Mouse (Mus musculus) heart, adult 8-10 months (tissue): Measurements from ENCODE around the gene Slc17a7. TPM values are rescaled to one million over a fixed set of nuclear protein-coding genes. Genes with fewer than 3 reads are reported as not detected.

Experiments
- DNase-seq: peaks from one replicate; pipeline ENCODE4 v3.0.0; 2022; ENCODE audit warnings: low spot score
- microRNA-seq: library from miRNA; unstranded; fragments of <30 nt; microRNA quantifications from one replicate; pipeline ENCODE4 v1.2.0, GENCODE M21; 2022
- total RNA-seq, 4 experiments: library from RNA; stranded (reverse); gene quantifications; 2 replicates each; pipeline ENCODE4 v1.2.4; 2022

The Slc17a7 gene
- total RNA-seq, 4 experiments from 2014 or later: 32.0 to 50.7 (median 41.1) TPM

DNA sequence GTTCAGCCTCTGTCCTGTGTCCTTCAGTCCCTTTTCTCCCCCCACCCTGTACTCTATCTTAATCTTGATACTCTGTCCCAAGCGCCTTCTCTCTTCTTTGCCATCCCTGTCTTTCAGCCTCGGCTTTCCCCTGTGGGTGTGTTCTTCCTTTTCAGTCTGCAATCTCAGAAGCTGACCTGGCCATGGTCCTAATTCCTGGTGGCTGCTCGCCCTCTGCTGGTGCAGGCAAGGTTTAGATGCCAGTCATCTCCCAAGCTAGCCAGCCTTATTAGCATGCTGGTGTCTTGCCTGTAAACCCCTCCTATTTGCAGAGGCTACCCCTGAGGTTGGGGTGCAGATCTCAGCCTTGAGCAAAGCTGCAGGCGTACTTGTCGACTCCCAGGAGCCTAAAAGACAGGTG lies 34.7 kb downstream of the Slc17a7 start:
- peak; percentile 67 for DNase-seq

DNA sequence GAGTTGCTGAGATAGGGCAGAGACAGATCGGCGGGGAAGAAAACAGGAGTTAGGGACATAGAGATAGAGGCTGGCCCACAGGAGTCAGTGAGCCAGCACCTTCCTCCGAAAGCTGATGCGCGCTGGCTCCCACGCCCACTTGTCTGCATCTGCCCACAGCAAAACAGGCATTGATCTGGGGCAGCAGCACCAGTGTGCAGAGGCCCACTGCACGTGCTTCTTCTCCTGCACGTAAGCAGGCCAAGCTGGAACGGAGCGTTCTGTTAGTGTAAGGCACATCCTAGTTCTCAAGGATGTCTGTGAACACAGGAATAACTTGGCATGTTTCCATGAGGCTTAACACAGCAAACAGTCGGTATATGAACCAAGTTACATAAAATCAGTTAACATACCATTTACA lies 35.2 kb downstream of the Slc17a7 start:
- no peak for DNase-seq

DNA sequence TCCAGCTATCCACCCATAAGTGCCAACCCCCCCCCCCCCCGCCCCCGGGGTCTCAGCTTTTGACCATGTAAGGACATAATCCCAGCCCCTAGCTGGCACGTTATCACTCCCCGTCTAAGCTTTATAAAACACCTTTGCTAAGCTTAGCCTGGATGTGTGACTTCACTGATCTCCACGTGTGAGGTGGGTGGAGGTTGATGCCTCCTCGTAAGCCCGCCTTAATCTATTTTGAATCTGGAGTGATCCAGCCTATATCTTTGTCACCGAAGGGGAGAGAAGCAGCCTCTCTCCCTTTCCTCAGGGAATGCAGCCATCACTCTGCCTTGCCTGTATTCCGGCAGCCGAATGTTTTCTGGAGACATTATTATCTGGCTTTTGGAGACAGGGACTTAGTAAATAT lies 38.9 kb downstream of the Slc17a7 start:
- DNase-seq: no peak

DNA sequence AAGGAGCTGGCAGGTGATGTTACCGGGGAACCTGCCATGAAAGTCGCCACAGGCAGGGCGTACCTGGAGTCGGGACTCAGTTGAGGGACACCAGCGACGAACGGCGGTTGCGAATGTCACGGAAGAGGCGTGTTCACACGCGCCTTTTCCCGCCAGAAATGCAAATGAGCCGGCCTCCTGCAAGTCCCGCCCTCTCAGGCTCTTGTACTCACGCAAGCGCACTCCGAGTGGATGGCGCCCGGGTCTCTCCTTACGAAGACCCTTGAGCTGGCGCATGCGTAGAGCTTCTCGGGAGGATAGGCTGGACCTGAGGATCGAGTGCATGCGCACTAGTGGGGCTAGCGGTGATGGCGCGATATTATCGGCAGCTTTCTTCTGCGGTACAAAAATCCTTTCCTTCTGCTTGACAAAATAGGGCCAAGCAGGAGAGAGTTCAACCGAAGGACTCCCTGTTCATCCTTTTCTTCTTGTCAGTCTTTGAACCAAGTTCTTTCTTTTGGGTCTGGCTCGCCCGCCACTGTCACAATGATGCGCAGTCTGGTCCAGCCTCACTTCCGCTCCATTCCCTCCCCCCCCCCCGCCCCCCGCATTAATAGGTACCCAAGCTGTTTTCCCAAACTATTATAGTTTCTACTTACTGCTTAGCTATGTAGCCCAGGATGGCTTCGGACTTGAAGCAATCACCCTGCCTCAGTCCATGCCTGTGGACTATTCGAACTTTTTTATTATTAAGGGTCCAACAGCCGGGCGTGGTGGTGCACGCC lies 40.8 kb downstream of the Slc17a7 start, which contains the start of gene Ccdc155:
TSS of gene Ccdc155 (minus strand) at position 513 of the 764 bp plus-strand sequence.
- DNase-seq: peak; percentile 85

DNA sequence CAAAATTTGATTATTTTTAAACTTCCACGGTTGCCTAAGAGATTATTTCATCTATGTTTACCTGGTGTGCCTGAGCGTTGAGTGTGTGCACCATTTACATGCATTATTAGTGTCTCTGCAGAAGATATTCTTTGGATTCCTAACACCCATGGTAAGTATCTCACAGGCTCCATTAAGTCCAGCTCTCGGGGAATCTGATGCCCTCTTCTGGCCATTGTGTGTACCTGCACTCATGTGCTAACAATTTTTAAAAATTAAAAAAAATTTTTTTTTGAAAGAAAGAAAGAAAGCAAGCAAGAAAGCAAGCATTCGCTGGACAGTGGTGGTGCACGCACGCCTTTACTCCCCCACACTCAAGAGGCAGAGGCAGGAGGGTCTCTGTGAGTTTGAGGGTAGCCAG lies 44.5 kb downstream of the Slc17a7 start:
- no peak for DNase-seq

DNA sequence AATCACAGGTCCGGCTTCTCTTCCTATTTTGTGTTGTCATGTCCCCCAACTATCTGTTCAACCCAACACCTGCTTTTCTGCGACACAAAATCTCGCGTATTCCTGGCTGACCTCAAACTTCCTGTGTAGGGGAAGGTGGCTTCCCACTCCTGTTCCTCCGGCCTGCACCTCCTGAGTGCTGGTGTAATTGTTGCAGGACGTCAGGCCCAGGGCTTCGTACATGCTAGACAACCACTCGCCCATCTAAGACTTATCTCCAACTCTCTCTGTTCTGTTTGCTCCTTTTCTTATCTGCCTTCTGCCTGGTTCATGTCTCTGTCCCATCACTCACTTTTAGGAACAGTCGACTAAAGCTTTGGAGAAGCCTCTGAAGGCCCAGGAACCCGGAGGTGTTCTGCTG lies 47.3 kb downstream of the Slc17a7 start:
- no peak for DNase-seq

DNA sequence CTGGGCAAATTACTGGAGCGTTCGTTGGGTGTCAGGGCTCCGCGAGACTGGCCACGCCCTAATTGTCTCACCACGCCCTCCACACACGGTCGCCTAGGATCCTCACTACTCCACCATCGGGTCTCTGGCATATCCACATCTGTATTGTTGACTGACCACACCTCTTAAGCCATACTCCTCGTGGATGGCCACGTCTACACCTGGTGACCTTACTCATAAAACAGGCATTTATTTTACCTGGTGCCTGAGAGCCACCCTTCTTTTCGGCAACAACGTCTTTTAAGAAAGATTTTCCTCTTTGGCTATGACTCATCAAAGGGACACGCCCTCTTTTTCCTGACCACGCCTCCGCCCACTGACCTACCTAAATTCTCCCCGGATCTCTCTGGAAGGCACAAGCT lies 48.1 kb downstream of the Slc17a7 start, which contains the start of gene Dkkl1:
TSS of gene Dkkl1 (minus strand) at position 297 of the 401 bp plus-strand sequence.
- DNase-seq: no peak

DNA sequence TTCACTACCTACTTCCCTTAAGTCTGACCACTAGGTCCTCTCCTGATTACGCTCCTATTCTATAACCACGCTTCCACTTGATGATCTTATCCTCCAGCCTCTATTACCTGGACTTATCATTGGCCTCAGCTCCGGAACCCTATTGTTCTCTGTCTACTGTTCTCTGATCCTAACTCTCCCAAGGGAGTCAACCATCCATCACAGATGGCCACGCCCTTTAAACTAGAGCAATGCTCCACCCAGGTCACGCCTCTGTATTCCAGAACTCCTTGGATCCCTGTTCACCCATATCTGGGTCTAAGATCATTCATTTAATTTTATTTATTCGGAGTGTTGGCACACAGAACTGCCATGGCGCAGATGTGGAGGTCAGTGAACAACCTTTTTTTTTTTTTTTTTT lies 48.6 kb downstream of the Slc17a7 start:
- no peak for DNase-seq

DNA sequence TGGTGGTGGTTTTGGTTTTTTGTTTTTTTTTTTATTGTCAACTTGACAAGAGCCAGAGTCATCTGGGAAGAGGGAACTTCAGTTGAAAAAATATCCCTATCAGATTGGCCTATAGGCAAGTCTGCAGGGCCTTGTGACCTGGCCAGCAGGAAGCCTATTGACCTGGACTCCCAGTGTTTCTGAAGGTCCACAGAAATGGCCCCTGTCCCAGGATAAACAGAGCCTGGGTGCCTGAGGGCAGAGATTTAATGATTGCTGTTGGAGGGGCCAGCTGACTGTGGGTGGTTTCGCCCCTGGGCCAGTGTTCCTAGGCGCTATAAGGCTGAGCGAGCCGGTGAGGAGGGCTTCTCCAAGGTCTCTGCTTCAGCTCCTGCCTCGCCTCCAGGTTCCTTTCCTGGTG lies 50.0 kb downstream of the Slc17a7 start:
- no peak for DNase-seq

DNA sequence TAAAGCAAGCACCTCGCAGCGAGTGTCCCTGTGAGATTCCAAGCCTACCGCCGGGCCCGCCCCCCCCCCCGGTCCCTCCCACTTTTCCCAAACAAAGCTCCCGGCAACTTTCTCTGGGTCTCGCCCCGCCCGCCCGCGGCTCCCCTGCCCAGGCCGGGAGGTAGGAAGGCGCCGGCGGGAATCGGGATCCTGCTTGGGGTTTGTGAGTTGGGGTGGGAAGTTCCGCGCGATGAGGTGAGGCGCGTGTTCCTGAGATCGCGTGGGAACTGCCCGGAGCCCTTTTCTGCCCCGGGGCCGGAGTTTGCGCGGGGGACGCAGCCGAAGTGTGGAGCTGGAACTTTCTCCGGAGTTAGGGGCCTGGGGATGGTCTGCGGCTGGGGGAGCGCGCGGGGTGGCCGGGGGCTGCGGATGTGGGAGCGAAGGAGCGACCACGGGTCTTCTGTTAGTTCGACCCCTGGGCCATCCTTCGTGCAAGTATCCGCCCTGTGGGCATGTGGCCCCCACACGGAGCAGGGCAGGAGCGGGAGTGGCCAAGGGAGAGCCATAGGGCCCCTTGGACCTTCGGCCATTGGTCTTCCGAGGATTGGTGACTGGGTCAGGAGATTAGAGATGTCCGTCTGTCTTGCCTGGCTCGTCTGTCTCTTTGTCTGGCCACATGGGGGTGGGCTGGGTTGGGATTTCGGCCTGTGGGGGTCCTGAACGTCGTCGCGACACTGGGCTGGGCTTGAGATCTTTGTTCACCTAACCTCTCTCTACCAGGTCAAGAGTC lies 52.1 kb downstream of the Slc17a7 start, which contains the start of gene Tead2:
TSS of gene Tead2 (plus strand) at position 81 of the 769 bp plus-strand sequence.
- no peak for DNase-seq

DNA sequence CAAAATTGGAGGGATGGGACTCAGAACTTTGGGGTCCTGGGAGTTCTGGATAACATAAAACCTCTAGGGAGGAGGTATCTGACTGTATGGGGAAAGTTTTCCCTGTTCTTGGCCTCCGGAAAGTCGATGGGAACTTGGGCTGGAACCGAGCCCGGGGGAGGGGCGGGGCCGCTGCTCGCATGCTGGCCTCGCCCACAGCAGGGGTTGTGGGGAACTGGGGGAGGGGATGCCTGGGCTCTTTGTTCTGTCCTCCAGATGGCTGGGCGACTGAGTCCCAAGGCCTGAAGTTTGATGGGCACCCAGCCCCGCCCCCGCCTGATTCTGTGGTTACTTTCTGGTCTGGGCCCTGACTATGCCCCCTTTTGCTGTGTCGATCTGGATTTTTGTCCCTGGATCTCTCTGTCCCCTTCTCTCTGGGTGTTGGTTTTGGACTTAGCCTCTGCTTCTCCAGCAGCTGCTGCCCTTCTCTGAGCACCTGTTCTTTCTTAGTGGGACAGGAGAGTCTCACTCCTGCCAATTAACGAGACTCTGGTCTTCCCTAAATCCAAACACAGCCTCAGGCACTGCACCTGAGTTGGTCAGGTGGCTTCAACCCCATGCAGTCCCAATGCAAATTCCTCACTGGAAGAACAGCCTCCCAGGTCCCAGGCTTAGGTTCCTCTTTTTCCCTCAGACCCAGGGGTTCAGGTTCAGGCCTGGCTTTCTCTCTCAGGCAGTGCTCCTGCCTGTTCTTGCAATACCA lies 52.9 kb downstream of the Slc17a7 start:
- DNase-seq: no peak

DNA sequence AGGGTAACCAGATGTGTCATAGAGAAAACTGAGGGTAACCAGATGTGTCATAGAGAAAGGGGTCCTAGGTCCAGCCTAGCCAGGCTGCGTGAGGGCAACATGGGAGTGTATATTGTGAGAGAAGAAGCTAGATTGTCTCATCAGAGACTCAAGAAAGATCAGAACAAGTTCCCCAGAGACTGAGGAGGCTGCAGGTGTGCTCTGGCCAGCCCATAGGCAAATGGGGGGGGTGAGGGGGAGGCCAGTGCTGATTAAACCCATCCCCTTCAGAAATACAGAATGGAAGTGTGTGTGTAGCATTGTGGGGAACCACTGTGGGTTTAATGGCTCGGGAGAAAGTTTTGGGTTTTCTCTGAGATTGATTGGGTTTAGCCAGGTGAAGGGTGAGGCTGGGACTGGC lies 57.9 kb downstream of the Slc17a7 start:
- no peak for DNase-seq

DNA sequence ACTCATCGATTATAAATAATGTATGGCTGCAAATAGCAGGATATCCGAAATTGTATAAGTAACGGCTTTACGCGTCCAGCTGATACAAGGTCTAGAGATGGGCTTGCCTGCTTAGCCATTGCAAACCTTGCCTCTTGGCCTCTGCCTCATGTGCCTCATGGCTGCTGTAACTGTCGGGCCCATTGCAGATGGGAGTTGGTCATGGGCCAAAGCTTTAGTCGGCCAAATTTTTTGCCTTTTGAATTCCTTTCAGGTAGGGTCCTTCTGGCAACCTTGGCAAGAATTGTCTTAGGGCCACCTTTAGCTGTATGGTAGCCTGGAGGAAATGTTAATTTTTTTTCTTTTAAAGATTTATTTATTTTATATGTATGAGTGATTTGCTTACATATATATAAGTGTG lies 61.1 kb downstream of the Slc17a7 start:
- no peak for DNase-seq

Small RNA genes within 50 kb of the gene (microRNA-seq; reads per million reads assigned to microRNA genes)
- 2,138 reads per million, percentile 88 among the genes with 10 or more reads in this experiment for gene Mir150
- gene Mir5121: 7.3 reads per million, percentile 19 among the genes with 10 or more reads in this experiment
- gene Mir7055: not detected

Other genes starting within 250 kb of the Slc17a7 start
- gene Ap2a1, start 234.5 kb upstream of the Slc17a7 start, total RNA-seq: 10 to 100 TPM; 61.0 to 74.9 (median 67.2) TPM
- gene Tsks, start 220.7 kb upstream of the Slc17a7 start, total RNA-seq: not detected
- 1 to 10 TPM; 1.4 to 2.7 (median 1.8) TPM for gene Cpt1c, start 189.1 kb upstream of the Slc17a7 start, total RNA-seq
- 100 to 1,000 TPM in 2 of 4 experiments, 10 to 100 TPM in 2; 88.3 to 107 (median 102) TPM for gene Prmt1, start 177.4 kb upstream of the Slc17a7 start, total RNA-seq
- gene Irf3, start 166.3 kb upstream of the Slc17a7 start, total RNA-seq: 10 to 100 TPM; 23.2 to 31.9 (median 27.0) TPM
- 10 to 100 TPM in 3 of 4 experiments, 1 to 10 TPM in 1; 8.6 to 13.5 (median 11.0) TPM for gene Bcl2l12, start 165.2 kb upstream of the Slc17a7 start, total RNA-seq
- 10 to 100 TPM; 46.8 to 56.2 (median 49.7) TPM for gene Scaf1, start 147.6 kb upstream of the Slc17a7 start, total RNA-seq
- gene Rras, start 146.0 kb upstream of the Slc17a7 start, total RNA-seq: 10 to 100 TPM; 40.2 to 49.8 (median 44.1) TPM
- 10 to 100 TPM; 22.4 to 26.3 (median 24.9) TPM for gene Prr12, start 111.1 kb upstream of the Slc17a7 start, total RNA-seq
- 10 to 100 TPM; 30.6 to 33.8 (median 32.7) TPM for gene Nosip, start 101.5 kb upstream of the Slc17a7 start, total RNA-seq
- gene Prrg2, start 101.3 kb upstream of the Slc17a7 start, total RNA-seq: 1 to 10 TPM; 5.6 to 7.8 (median 6.7) TPM
- 10 to 100 TPM; 17.8 to 27.4 (median 21.4) TPM for gene Rcn3, start 71.7 kb upstream of the Slc17a7 start, total RNA-seq
- 10 to 100 TPM; 65.6 to 77.1 (median 67.5) TPM for gene Fcgrt, start 60.1 kb upstream of the Slc17a7 start, total RNA-seq
- gene Rps11, start 39.5 kb upstream of the Slc17a7 start, total RNA-seq: 100 to 1,000 TPM; 572 to 626 (median 604) TPM
- 100 to 1,000 TPM; 580 to 769 (median 686) TPM for gene Rpl13a, start 35.2 kb upstream of the Slc17a7 start, total RNA-seq
- gene Gm45713, start 27.7 kb upstream of the Slc17a7 start, total RNA-seq: 1 to 10 TPM in 1 of 4 experiments, not detected in 3; 1.7 TPM
- 1 to 10 TPM; 6.1 to 7.9 (median 6.5) TPM for gene Flt3l, start 27.5 kb upstream of the Slc17a7 start, total RNA-seq
- 10 to 100 TPM; 40.4 to 50.5 (median 48.0) TPM for gene Pih1d1, start 9.6 kb upstream of the Slc17a7 start, total RNA-seq
- gene Aldh16a1, start 9.4 kb upstream of the Slc17a7 start, total RNA-seq: 10 to 100 TPM; 24.9 to 36.9 (median 29.2) TPM
- not detected for gene Gfy, start 15.6 kb downstream of the Slc17a7 start, total RNA-seq
- not detected for gene Pth2, start 17.0 kb downstream of the Slc17a7 start, total RNA-seq
- not detected for gene Ccdc155, start 40.9 kb downstream of the Slc17a7 start, total RNA-seq
- not detected for gene Dkkl1, start 48.2 kb downstream of the Slc17a7 start, total RNA-seq
- gene Tead2, start 51.8 kb downstream of the Slc17a7 start, total RNA-seq: 10 to 100 TPM in 1 of 4 experiments, 1 to 10 TPM in 3; 6.2 to 10.4 (median 8.0) TPM
- gene Cd37, start 75.2 kb downstream of the Slc17a7 start, total RNA-seq: 1 to 10 TPM; 2.1 to 5.8 (median 3.0) TPM
- not detected for gene Slc6a16, start 77.1 kb downstream of the Slc17a7 start, total RNA-seq
- gene Slc6a21, start 113.6 kb downstream of the Slc17a7 start, total RNA-seq: not detected
- gene Trpm4, start 169.8 kb downstream of the Slc17a7 start, total RNA-seq: 10 to 100 TPM; 23.8 to 36.3 (median 25.4) TPM
- 1,000 to 10,000 TPM; 1,032 to 1,216 (median 1,081) TPM for gene Hrc, start 171.3 kb downstream of the Slc17a7 start, total RNA-seq
- gene Ppfia3, start 203.1 kb downstream of the Slc17a7 start, total RNA-seq: under 1 TPM; 0.11 to 0.33 (median 0.20) TPM
- 1 to 10 TPM; 1.0 to 1.5 (median 1.3) TPM for gene Lin7b, start 206.6 kb downstream of the Slc17a7 start, total RNA-seq
- gene Snrnp70, start 231.8 kb downstream of the Slc17a7 start, total RNA-seq: 100 to 1,000 TPM in 1 of 4 experiments, 10 to 100 TPM in 3; 68.3 to 107 (median 86.7) TPM
- gene Kcna7, start 241.7 kb downstream of the Slc17a7 start, total RNA-seq: 1 to 10 TPM; 5.5 to 8.0 (median 6.9) TPM
- gene Ntf5, start 249.7 kb downstream of the Slc17a7 start, total RNA-seq: under 1 TPM; 0.30 to 0.50 (median 0.36) TPM